ENCODE assay signal across 16 mouse cellular contexts in genomic region chr10:68506242-68506641, GRCm38 (mm10). TPM values are rescaled to one million over a fixed set of nuclear protein-coding genes. Genes with fewer than 3 reads are reported as not detected.
A peak's percentile ranks its signal among the peaks of the same experiment; 100 is the strongest.
DNase-seq lines count a peak whose midpoint lies in the region; ATAC-seq and TF ChIP-seq lines count a peak whose summit lies in the region.
"Had no signal": no experiment of that assay in that cellular context is flagged by ENCODE, and none has a peak within 500 bp of the region (broad histone marks: within the 10 kb centered on the region; RNA-seq: fewer than 3 reads in every experiment).

No protein-coding gene starts in this region.

- TF ChIP-seq EP300 in liver, postnatal 0 days (IDR thresholded peaks at IDR 0.05; ENCODE audit: low read depth) = no peak

- no peaks in the 10 kb centered on the region for H3K27me3 ChIP-seq in liver, postnatal 0 days (ENCODE audit: insufficient read depth, low read length)
- H3K27me3 ChIP-seq in kidney, embryonic 15.5 days = no peaks in the 10 kb centered on the region
- H3K27me3 ChIP-seq: intestine, embryonic 15.5 days; lung, embryonic 15.5 days; midbrain, embryonic 12.5 days had no signal

- no peak overlapping the region for H3K4me3 ChIP-seq in gastrocnemius, adult 2 months
- H3K4me3 ChIP-seq in liver, postnatal 0 days (ENCODE audit: low read depth, low read length) = no peak overlapping the region
- H3K4me3 ChIP-seq in ES-E14 (ENCODE audit: insufficient read depth in 1 of 2, low read depth in 1 of 2, low read length in 2 of 2, poor library complexity in 1 of 2, severe bottlenecking in 1 of 2) = no peak overlapping the region
- no peak overlapping the region for H3K4me3 ChIP-seq in kidney, embryonic 15.5 days (replicated peaks)
- H3K4me3 ChIP-seq: intestine, embryonic 15.5 days; lung, embryonic 15.5 days; midbrain, embryonic 12.5 days had no signal

- H3K4me1 ChIP-seq in liver, postnatal 0 days (ENCODE audit: insufficient read depth) = no peaks in the 10 kb centered on the region
- no peaks in the 10 kb centered on the region for H3K4me1 ChIP-seq in ES-E14 (ENCODE audit: control insufficient read depth in 2 of 2, insufficient read depth in 2 of 2, low read length in 2 of 2, poor library complexity in 1 of 2)
- no peaks in the 10 kb centered on the region for H3K4me1 ChIP-seq in kidney, embryonic 15.5 days
- H3K4me1 ChIP-seq: intestine, embryonic 15.5 days; lung, embryonic 15.5 days; midbrain, embryonic 12.5 days had no signal

- 77% methylated on average over 4 of the region's 4 CpGs for WGBS in liver, postnatal 0 days (ENCODE audit: insufficient replicate concordance)
- WGBS in kidney, embryonic 15.5 days = 88% methylated on average over 4 of the region's 4 CpGs

- H3K27ac ChIP-seq in gastrocnemius, adult 2 months = no peak overlapping the region
- H3K27ac ChIP-seq in liver, postnatal 0 days (ENCODE audit: low read depth) = no peak overlapping the region
- no peak overlapping the region for H3K27ac ChIP-seq in ES-E14 (ENCODE audit: insufficient read depth, low read depth, low read length, poor library complexity, severe bottlenecking)
- no peak overlapping the region for H3K27ac ChIP-seq in kidney, embryonic 15.5 days
- H3K27ac ChIP-seq: intestine, embryonic 15.5 days; lung, embryonic 15.5 days; midbrain, embryonic 12.5 days had no signal

- in situ Hi-C loops in ES-E14 (cut with MboI; ENCODE audit: low sequenced_read_pairs in 2 of 2, unreplicated experiment in 2 of 2) = no loop called here

- H3K36me3 ChIP-seq in liver, postnatal 0 days (replicated peaks; ENCODE audit: insufficient read depth, low read length) = no peaks in the 10 kb centered on the region
- H3K36me3 ChIP-seq in ES-E14 (ENCODE audit: control insufficient read depth, insufficient read depth, low read length, poor library complexity, severe bottlenecking) = no peaks in the 10 kb centered on the region
- no peaks in the 10 kb centered on the region for H3K36me3 ChIP-seq in kidney, embryonic 15.5 days
- H3K36me3 ChIP-seq: intestine, embryonic 15.5 days; lung, embryonic 15.5 days; midbrain, embryonic 12.5 days had no signal

- intact Hi-C loops in gastrocnemius, adult 2 months (cut with DNase I) = no loop called here

- peak; percentile 10 for TF ChIP-seq CTCF in gastrocnemius, adult 2 months (IDR thresholded peaks at IDR 0.05)
- TF ChIP-seq CTCF in liver, postnatal 0 days (IDR thresholded peaks at IDR 0.05; ENCODE audit: low read depth) = peak; percentile 48

- no peak overlapping the region for H3K4me2 ChIP-seq in liver, postnatal 0 days (ENCODE audit: low read depth, low read length)
- H3K4me2 ChIP-seq in kidney, embryonic 15.5 days = no peak overlapping the region
- H3K4me2 ChIP-seq: intestine, embryonic 15.5 days; lung, embryonic 15.5 days; midbrain, embryonic 12.5 days had no signal

- DNase-seq in gastrocnemius, adult 2 months = no peak
- no peak for DNase-seq in gastrocnemius, postnatal 25 days
- DNase-seq in liver, postnatal 0 days = peak; percentile 34
- DNase-seq in liver (no peak), ES-E14 (ENCODE audit: low read depth, low spot score) (peak; percentile 3)
- DNase-seq: cerebellum, adult 11-12 months; heart, adult 18-20 months; heart, postnatal 36 days; left cerebral cortex, postnatal 4 days had no signal

- ATAC-seq in liver, postnatal 0 days = no peak
- peak; percentile 55; the same call in 1 of the 2 replicates for ATAC-seq in megakaryocyte progenitor cell, adult 5-6 weeks (replicated peaks; ENCODE audit: poor library complexity)
- no peak for ATAC-seq in granulocyte monocyte progenitor cell, adult 5-6 weeks (replicated peaks; ENCODE audit: poor library complexity, severe bottlenecking)
- no peak for ATAC-seq in kidney, embryonic 15.5 days (replicated peaks; ENCODE audit: low FRiP score)
- ATAC-seq: intestine, embryonic 15.5 days had no signal

- H3K9me3 ChIP-seq in liver, postnatal 0 days (ENCODE audit: low read length) = no peaks in the 10 kb centered on the region
- H3K9me3 ChIP-seq in ES-E14 (ENCODE audit: control insufficient read depth, insufficient read depth, low read depth, low read length) = no peaks in the 10 kb centered on the region
- H3K9me3 ChIP-seq in kidney, embryonic 15.5 days (replicated peaks) = no peaks in the 10 kb centered on the region; the same call in 1 of the 2 replicates
- H3K9me3 ChIP-seq: intestine, embryonic 15.5 days; lung, embryonic 15.5 days; midbrain, embryonic 12.5 days had no signal

- no peak overlapping the region for H3K9ac ChIP-seq in liver, postnatal 0 days (replicated peaks)
- H3K9ac ChIP-seq in ES-E14 (ENCODE audit: insufficient read depth, low read depth, low read length, poor library complexity, severe bottlenecking) = no peak overlapping the region
- H3K9ac ChIP-seq in kidney, embryonic 15.5 days = no peak overlapping the region
- H3K9ac ChIP-seq: intestine, embryonic 15.5 days; lung, embryonic 15.5 days; midbrain, embryonic 12.5 days had no signal

TF ChIP-seq in ES-E14, 5 proteins besides CTCF, POLR2A, EP300 and RAD21:
- TF ChIP-seq HCFC1 (IDR thresholded peaks at IDR 0.05; ENCODE audit: borderline replicate concordance, insufficient read depth, low read length) = no peak
- TF ChIP-seq MAFK (IDR thresholded peaks at IDR 0.05; ENCODE audit: insufficient read depth, low read depth, low read length) = no peak
- no peak for TF ChIP-seq ZNF384 (IDR thresholded peaks at IDR 0.05; ENCODE audit: low read depth, low read length)
- no peak for TF ChIP-seq CHD2 (IDR thresholded peaks at IDR 0.05; ENCODE audit: low read depth, low read length)
- TF ChIP-seq ZC3H11A (IDR thresholded peaks at IDR 0.05; ENCODE audit: borderline replicate concordance, low read depth, low read length) = no peak

RNA-seq across cellular contexts. Expression of gene Cabcoco1, which starts 35.5 kb away (rescaled TPM):
- under 1 TPM; 0.33 to 0.78 TPM for total RNA-seq in gastrocnemius, adult 2 months (2021)
- total RNA-seq in gastrocnemius, postnatal 25 days (2021) = under 1 TPM; 0.33 to 0.86 TPM
- polyA plus RNA-seq in liver, postnatal 0 days (2015; fragmentation: Nextera tagmentation; extraction: Ambion mirVana) = 3.7 and 5.2 TPM in 2 replicates
- not detected in 2 replicates for total RNA-seq in ES-E14 (2012; rRNA removed)
- total RNA-seq in megakaryocyte progenitor cell, adult 5-6 weeks (2015) = 6.7 and 9.3 TPM in 2 replicates
- total RNA-seq in megakaryocyte progenitor cell, adult 5-6 weeks (2017) = 2.6 and 3.2 TPM in 2 replicates
- total RNA-seq in granulocyte monocyte progenitor cell, adult 5-6 weeks (2014; fragmentation: Nextera tagmentation) = 2.2 and 2.5 TPM in 2 replicates
- total RNA-seq in granulocyte monocyte progenitor cell, adult 5-6 weeks (2017) = 3.1 TPM in 2 replicates
- 6.4 and 7.1 TPM in 2 replicates for polyA plus RNA-seq in kidney, embryonic 15.5 days (2015; fragmentation: Nextera tagmentation; extraction: Ambion mirVana)
- polyA plus RNA-seq: neural tube, embryonic 11.5 days had no signal

Comparison
In these comparisons a context has a peak if more than half of its experiments do, and no peak if none do; other contexts are left out.
1. DNase-seq: peak in liver, postnatal 0 days (single experiment) and ES-E14 (single experiment); none in gastrocnemius, adult 2 months (single experiment), gastrocnemius, postnatal 25 days (single experiment) and liver (single experiment).